Mouse (Mus musculus) heart, adult 2 months (tissue): ENCODE data around the gene Ano2. TPM values are rescaled to one million over a fixed set of nuclear protein-coding genes. Genes with fewer than 3 reads are reported as not detected.

Experiments used
- DNase-seq, 2 experiments: peaks; one replicate each; pipeline ENCODE4 v3.0.0; 2021
- H3K27ac ChIP-seq: fragments of 200-600 bp; 2 replicates; pipeline ENCODE4 v1.8.1; 2022
- H3K27me3 ChIP-seq: fragments of 200-500 bp; 2 replicates; pipeline ENCODE4 v1.6.1; 2012; ENCODE audit warnings: mild to moderate bottlenecking, low read length, inconsistent platforms, mixed read lengths; ENCODE audit not compliant: control insufficient read depth, insufficient read depth
- H3K36me3 ChIP-seq: fragments of 200-500 bp; 2 replicates; pipeline ENCODE4 v1.6.1; 2012; ENCODE audit warnings: low read length, inconsistent platforms; ENCODE audit not compliant: control insufficient read depth, insufficient read depth
- H3K4me1 ChIP-seq: fragments of 200-500 bp; 2 replicates; pipeline ENCODE4 v1.6.1; 2011; ENCODE audit warnings: low read length; ENCODE audit not compliant: control insufficient read depth, insufficient read depth
- H3K4me3 ChIP-seq: fragments of 200-600 bp; 2 replicates; pipeline ENCODE4 v1.8.1; 2022
- H3K79me2 ChIP-seq: fragments of 200-500 bp; replicated peaks from 2 replicates; pipeline ENCODE4 v1.6.1; 2012; ENCODE audit warnings: mild to moderate bottlenecking, inconsistent platforms, low read length, moderate library complexity, mixed read lengths; ENCODE audit not compliant: control insufficient read depth, insufficient read depth
- H3K9ac ChIP-seq: fragments of 200-500 bp; 2 replicates; pipeline ENCODE4 v1.6.1; 2012; ENCODE audit warnings: low read depth, mild to moderate bottlenecking, control low read depth, inconsistent platforms, low read length, mixed read lengths
- CTCF ChIP-seq: fragments of 200-600 bp; IDR thresholded peaks from 2 replicates; pipeline ENCODE4 v1.8.1; 2022; ENCODE audit warnings: antibody characterized with exemption, mild to moderate bottlenecking, moderate library complexity
- EP300 ChIP-seq: fragments of 200-500 bp; IDR thresholded peaks from 2 replicates; pipeline ENCODE4 v1.6.1; 2011; ENCODE audit warnings: low read depth, low read length, control low read depth; ENCODE audit not compliant: insufficient read depth
- POLR2A ChIP-seq: fragments of 200-500 bp; IDR thresholded peaks from 2 replicates; pipeline ENCODE4 v1.6.1; 2011; ENCODE audit warnings: mild to moderate bottlenecking, low read depth, low read length, control low read depth; ENCODE audit not compliant: insufficient read depth
- WGBS: fragments of 180-500 bp; shearing (Covaris S2); methylation state at CpG from one replicate; pipeline ENCODE4 v1.1.7; 2018; 5-methylcytosine and 5-hydroxymethylcytosine counted together
- intact Hi-C: fragments of 180-260 bp; cut with DNase I; formaldehyde crosslinking; loops from one replicate; pipeline ENCODE4 v1.15.1; 2025
- polyA plus RNA-seq: library from polyadenylated mRNA; depleted of rRNA; stranded (reverse); fragments of >200 nt; gene quantifications from 2 replicates; pipeline ENCODE4 v1.2.3, GENCODE M21; 2012; rRNA removed
- total RNA-seq, 2 experiments: library from RNA; stranded (reverse); gene quantifications; 2 replicates each; pipeline ENCODE4 v1.2.3; 2021

The Ano2 gene
- total and polyA plus RNA-seq, 3 experiments: 0.08 to 0.30 TPM; not detected in 1

- 55% methylated on average over 3 of the region's 3 CpGs for WGBS
- DNase-seq: peak in 1 of 2 experiments; percentile 15
- TF ChIP-seq POLR2A (no peak), EP300 (no peak), CTCF (no peak)
- no peak overlapping the region for H3K4me3 ChIP-seq
- H3K4me1 ChIP-seq: no peaks in the 10 kb centered on the region
- no peaks in the 10 kb centered on the region for H3K79me2 ChIP-seq
- no peaks in the 10 kb centered on the region for H3K27me3 ChIP-seq
- H3K27ac ChIP-seq: no peak overlapping the region
- no peak overlapping the region for H3K9ac ChIP-seq
- intact Hi-C loops: no loop called here
- H3K36me3 ChIP-seq: no peaks in the 10 kb centered on the region
Measured at GRCm38 (mm10) chr6:126057706-126058105, 367.5 kb downstream of the Ano2 start.

GRCm38 (mm10) chr6:126080531-126080930, 390.3 kb downstream of the Ano2 start:
- no peak for TF ChIP-seq EP300
- TF ChIP-seq CTCF: no peak
- TF ChIP-seq POLR2A: no peak
- Histone ChIP-seq H3K79me2 (no peaks in the 10 kb centered on the region), H3K36me3 (no peaks in the 10 kb centered on the region), H3K9ac (no peak overlapping the region), H3K4me1 (no peaks in the 10 kb centered on the region), H3K4me3 (no peak overlapping the region), H3K27ac (no peak overlapping the region), H3K27me3 (no peaks in the 10 kb centered on the region)
- no peak for DNase-seq
- 85% methylated on average over 3 of the region's 3 CpGs for WGBS
- intact Hi-C loops: no loop called here

GRCm38 (mm10) chr6:126086321-126086950, 396.2 kb downstream of the Ano2 start:
- TF ChIP-seq EP300: no peak
- TF ChIP-seq POLR2A: no peak
- no peak for TF ChIP-seq CTCF
- no peak for DNase-seq
- H3K9ac ChIP-seq: no peak overlapping the region
- no peaks in the 10 kb centered on the region for H3K4me1 ChIP-seq
- intact Hi-C loops: no loop called here
- H3K4me3 ChIP-seq: no peak overlapping the region
- no peaks in the 10 kb centered on the region for H3K79me2 ChIP-seq
- no peak overlapping the region for H3K27ac ChIP-seq
- H3K36me3 ChIP-seq: no peaks in the 10 kb centered on the region
- WGBS: 72% methylated on average over 3 of the region's 3 CpGs
- no peaks in the 10 kb centered on the region for H3K27me3 ChIP-seq

GRCm38 (mm10) chr6:126088489-126089265, 398.5 kb downstream of the Ano2 start:
- 83% methylated on average over 12 of the region's 12 CpGs for WGBS

More at GRCm38 (mm10) chr6:126088489-126089265, 398.5 kb downstream of the Ano2 start:
- Histone ChIP-seq H3K4me3 (no peak overlapping the region), H3K27ac (no peak overlapping the region), H3K79me2 (no peaks in the 10 kb centered on the region), H3K4me1 (no peaks in the 10 kb centered on the region), H3K27me3 (no peaks in the 10 kb centered on the region), H3K9ac (no peak overlapping the region), H3K36me3 (no peaks in the 10 kb centered on the region)
- intact Hi-C loops: no loop called here
- TF ChIP-seq EP300 (no peak), CTCF (no peak), POLR2A (no peak)
- peak in 1 of 2 experiments; percentile 53 for DNase-seq

Other genes starting within 250 kb of the Ano2 start
- 10 to 100 TPM; 51.6 to 67.2 TPM for gene Cd9, start 195.6 kb upstream of the Ano2 start, total RNA-seq
- 97.7 and 108 TPM in 2 replicates for gene Cd9, start 195.6 kb upstream of the Ano2 start, polyA plus RNA-seq
- 10 to 100 TPM; 95.9 to 99.8 TPM for gene Vwf, start 143.6 kb upstream of the Ano2 start, total RNA-seq
- 95.8 and 116 TPM in 2 replicates for gene Vwf, start 143.6 kb upstream of the Ano2 start, polyA plus RNA-seq